Mouse (Mus musculus): ENCODE results near the gene Cnnm2. TPM values are rescaled to one million over a fixed set of nuclear protein-coding genes. Genes with fewer than 3 reads are reported as not detected.

Cnnm2 gene
- total RNA-seq, 4 experiments from 2014 or later, result 35.0 to 47.0 (median 37.1) TPM

- no peak for DNase-seq (ENCODE audit: low spot score in 2 of 2)
Observed at GRCm38 (mm10) chr19:46846056-46846455, 84.7 kb downstream of the Cnnm2 start.

DNA sequence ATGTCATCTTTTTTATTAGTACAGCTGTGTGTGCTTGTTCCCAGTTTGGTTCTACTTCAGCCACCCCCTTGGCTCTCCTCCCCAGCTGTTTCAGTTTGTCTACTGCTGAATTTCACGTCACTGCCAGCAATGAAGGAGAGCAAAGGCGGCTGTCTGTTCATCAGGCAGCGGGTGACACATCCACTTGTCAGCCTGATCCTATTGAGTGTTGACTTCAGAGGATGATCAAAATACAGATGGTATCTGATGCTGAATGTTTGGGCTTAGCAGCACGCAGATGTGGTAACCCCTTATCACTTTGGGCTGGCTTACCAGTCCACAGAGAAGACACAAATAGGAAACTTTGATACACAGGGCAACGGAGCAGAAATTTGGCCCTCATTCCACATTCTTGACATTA is 85.1 kb downstream of the Cnnm2 start:
- DNase-seq (ENCODE audit: low spot score in 2 of 2), result no peak

DNA sequence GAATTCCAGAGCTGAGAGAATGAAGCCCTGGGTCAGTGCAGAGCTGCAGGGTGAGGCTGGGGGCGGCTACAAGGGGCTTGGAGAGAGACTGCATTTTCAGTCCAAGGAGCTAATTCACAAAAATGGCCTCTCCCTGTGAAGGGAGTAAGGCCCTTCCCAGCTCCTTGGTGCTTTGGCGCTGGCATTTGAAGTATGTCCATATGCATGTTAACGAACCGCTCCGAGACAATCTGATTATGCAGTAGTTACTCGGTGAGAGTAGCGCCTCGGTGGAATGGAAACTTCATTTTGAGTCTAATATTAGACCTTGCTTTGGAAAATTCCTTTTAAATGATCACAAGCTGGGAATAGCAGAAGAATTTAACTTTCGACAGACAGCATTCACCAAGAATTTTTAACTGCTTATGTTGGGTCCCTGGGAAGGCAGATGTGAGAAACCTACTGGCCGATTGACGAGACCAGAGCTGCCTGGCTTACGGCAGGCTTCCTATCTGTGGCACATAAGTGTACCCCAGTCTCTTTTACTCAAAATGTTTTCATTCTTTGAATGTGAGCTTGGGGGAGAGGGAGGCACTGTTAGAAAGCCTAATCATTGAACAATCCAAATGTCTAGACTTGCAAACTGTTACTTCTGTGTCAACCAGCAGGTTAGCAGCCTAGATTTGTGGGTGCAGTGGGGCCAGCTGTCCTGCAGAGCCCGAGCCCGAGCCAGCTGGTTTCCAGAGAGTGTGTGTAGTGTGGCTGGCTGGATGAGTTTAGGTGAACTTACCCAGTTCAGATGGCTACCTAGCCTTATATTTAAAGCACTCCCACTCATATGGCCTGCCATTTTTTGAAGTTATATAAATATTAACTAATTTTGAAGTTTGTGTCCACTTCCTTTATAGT is 87.2 kb downstream of the Cnnm2 start:
- DNase-seq (ENCODE audit: low spot score in 2 of 2), result no peak

GRCm38 (mm10) chr19:46849443-46849997 is 88.1 kb downstream of the Cnnm2 start:
- DNase-seq (ENCODE audit: low spot score in 2 of 2), result no peak

DNA sequence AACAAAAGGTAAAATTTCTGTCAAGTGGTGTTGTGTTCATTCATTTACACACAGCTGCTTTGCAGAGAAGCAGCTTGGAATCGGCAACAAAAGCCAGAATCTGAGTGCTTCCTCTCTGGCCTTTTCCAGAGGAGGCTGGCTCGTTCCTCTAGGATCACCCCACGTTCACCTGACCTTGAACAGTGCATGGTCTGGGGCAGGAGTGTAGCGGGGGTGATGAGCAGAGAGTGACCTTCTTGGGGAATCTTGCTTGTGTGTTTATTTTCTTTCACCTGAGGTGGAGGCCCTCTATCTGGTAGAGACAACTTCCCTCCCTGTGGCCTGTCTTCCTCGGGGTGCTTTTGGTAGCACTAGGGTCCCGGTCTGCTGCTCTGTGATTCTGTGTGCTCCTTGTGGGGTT is 94.8 kb downstream of the Cnnm2 start:
- DNase-seq (ENCODE audit: low spot score in 2 of 2), result no peak

DNA sequence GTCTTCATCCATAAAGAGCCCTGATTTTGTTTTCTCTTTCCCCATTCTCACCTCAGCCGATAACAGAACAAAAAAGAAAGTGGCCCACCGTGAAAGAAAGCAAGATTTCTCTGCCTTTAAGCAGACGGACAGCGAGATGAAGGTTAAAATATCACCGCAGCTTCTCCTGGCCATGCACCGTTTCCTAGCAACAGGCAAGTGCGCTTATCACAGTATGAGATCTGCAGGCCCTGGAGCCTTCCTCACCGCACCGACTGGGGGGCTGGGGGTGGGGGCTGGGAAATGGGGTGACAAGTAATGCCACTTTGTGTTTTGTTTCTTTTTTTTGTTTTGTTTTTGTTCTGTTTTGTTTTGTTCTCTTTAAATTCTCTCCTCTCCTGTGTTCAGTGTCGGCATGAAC is 95.4 kb downstream of the Cnnm2 start:
- no peak for DNase-seq (ENCODE audit: low spot score in 2 of 2)

DNA sequence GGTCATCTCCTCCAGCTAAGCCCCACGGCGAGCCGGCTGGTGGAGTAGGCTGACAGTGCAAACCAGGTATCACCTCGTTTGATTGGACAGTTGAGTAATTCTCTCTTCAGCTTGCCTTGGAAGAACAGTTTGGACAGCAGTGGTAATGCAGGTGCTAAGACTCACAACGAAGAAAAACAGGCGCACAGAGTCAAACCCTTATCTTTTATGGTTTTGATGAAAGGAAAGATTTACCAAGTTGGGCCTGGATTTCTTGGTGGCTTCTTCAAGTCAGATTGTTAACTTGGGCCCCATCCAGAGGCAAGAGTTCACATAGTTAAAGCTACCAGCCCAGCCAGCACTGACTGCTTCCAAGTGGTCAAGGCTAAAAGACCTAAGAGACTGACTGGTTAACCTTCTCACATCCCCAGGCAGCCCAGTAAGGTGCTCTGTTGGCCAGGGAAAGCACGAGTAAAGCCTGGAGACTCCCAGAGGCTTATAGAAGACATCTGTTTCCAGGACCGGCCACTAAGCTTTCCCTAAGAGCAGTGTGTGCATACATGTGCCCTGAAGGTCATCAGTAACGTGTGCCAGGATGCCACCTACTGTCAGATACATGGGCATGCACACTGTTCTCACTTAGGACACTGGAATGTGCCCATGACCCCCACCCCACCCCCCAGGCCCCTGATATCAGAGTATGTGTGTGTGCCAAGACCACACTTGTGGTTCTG is 96.0 kb downstream of the Cnnm2 start:
- no peak for DNase-seq (ENCODE audit: low spot score in 2 of 2)

DNA sequence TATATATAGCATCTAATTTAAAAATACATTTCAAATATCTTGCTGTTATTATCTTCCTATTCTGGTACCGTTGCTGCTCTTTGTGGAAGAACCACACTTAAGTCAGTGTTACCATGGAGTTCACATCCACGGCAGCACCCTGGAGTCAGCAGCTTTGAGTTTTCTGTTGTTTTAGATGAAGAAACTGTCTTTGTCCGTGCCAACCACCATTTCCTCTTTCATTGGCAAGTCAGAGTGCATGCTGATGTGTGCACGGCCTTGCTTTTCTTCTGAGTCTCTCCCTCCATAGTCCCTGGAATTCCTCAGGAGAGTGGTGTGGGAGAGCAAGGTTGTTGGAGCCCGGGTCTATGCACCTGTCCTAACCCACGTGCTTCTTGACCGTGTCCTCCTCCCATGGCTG is 96.8 kb downstream of the Cnnm2 start:
- no peak for DNase-seq (ENCODE audit: low spot score in 2 of 2)

DNA sequence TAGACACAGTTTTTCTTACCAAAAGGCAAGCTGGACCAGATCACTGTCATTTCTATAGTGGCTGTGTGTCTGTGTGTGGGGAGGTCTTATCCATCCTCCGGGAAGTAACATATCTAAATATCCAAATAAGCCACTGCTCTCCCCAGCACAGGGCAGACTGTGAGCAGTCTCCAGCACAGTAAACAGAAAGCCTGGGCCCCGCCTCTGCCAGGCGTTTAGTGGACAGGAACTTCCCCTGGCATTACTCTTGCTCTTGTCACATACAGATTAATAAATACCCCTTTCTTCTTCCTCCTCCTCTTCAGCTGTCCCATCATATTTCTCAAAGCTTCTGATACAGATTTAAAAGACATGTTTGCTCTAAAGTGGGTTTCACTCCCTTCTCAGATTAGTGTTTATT is 101.2 kb downstream of the Cnnm2 start:
- no peak for DNase-seq (ENCODE audit: low spot score in 2 of 2)

DNA sequence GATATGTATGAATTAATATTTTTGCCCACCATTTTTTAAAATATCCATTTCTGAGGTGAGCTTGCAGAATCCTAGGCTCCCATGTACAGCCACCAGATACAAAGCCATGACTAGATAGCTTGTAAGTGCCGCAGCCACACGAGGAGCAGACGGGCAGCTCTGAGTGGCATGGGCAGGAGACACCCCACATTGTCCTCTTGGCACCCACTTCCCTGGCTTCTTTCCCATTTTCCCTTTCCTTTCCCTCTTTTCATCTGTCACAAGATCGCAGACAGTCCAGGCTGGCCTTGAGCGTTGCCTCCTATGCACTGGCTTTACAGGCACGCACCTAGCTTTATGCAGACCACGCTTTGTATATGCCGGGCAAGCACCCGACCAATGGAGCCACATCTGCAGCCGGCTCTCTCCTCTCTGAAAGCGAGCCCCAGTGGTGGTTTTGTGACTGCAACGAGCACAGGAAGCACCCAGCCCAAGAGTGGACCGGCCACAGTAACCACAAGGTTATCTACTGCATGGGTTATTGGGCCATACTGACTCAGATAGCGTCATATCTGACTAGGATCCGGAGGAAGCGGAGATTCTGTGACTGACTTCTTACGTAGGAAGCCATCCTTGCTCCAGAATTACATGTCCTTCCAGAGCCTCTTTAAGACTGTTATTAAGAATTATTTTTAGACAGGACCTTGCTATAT is 102.0 kb downstream of the Cnnm2 start:
- DNase-seq (ENCODE audit: low spot score in 2 of 2), result no peak

DNA sequence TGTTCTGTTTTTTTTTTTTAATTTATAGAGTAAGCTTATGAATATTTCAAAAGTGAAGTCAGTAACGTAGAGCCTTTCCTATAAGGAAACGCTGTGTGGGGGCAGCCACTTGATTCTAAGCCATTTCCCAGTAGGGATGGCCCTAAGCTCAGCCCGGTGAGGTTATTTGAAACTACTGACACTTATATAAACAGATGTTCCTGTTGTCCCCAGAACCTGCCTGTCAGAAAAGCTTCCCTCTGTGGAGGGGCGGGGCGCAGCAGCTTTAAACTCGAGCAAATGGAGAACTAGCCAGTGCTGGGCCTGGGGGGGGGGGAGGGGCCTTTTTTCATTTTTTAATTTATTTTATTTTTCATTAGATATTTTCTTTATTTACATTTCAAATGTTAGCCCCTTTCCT is 102.7 kb downstream of the Cnnm2 start:
- DNase-seq (ENCODE audit: low spot score in 2 of 2), result no peak

GRCm38 (mm10) chr19:46864731-46865331 is 103.4 kb downstream of the Cnnm2 start:
- DNase-seq (ENCODE audit: low spot score in 2 of 2), result no peak

DNA sequence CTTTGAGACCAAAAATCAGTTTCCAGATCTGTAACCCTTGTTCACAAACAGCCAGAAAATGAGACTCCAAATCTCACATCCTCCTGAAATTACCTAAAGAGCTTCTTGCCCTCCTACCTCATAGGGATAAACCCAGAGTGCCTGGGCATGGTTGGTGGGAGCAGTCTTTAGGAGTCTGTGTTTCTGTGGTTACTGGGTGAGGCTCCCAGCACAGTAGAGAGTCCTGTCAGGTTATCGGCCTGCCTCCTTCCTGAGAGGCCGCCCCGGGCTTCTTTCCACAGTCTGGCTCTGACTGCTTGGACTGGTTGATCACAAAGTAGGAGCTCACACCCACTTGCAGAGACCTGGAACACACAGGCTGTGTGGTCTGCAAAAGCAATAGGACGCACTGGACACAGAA is 104.0 kb downstream of the Cnnm2 start:
- no peak for DNase-seq (ENCODE audit: low spot score in 2 of 2)

- no peak for DNase-seq (ENCODE audit: low spot score in 2 of 2)
Observed at GRCm38 (mm10) chr19:46869049-46869448, 107.7 kb downstream of the Cnnm2 start.

DNA sequence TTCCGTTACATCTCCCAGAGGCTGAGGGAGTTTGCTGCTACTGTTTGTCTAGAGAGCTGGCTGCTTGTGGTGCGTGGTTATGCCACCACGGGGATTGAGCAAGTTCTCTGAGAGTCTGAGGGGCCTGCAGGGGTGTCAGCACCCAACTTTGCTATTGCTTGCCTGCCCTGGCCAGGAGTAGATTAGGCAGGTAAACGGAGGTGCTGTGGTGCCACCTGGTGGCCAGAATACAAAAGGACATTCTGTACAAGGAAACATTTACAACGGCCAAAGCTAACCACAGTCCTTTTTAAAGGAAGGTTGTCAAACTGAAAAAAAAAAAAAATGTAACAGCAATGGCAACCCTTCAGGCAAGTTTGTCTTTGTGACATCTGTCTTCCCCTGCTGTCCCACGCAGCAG is 108.1 kb downstream of the Cnnm2 start:
- DNase-seq (ENCODE audit: low spot score in 2 of 2), result peak; percentile 54 to 79

GRCm38 (mm10) chr19:46871096-46871495 is 109.7 kb downstream of the Cnnm2 start:
- DNase-seq (ENCODE audit: low spot score in 2 of 2), result no peak

- no peak for DNase-seq (ENCODE audit: low spot score in 2 of 2)
Observed at GRCm38 (mm10) chr19:46871651-46872050, 110.3 kb downstream of the Cnnm2 start.

DNA sequence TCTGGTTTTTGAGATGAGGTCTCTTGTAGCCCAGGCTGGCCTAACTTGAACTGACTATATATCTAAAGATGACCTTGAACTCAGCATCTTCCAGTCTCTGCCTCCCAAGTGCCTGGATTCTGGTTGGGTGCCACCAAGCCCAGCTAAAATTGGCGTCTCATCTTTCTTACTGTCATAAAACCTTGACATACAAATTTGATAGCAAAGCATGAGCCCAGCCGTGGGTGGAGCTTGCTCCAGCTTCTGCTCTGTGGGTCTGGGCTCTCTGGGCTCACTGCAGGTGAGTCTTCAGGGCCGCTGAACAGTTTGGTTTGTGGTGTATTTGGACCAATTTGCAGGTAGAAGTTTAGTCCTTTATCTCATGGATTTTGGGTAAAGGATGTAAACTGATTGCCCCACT is 112.5 kb downstream of the Cnnm2 start:
- DNase-seq (ENCODE audit: low spot score in 2 of 2), result no peak

DNA sequence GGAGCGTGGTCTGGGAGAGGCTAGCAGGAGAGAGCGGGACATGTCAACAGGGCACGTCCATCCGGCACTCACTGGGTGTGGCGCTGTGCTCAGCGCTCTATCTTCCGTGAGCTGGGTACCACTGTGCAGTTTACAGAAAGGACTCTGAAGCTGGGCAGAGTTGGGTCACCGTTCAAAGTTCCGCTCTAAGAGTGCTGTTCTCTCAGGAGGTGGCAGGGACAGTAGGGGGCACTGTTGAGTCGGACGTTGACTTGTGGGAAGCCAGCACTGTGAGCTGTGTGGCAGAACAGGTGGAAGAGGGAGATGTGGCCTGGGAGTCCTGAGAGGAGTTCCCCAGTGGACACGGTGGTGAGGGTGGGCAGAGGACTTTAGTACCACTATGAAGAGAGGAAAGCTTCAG is 114.4 kb downstream of the Cnnm2 start:
- peak; percentile 52 to 80 for DNase-seq (ENCODE audit: low spot score in 2 of 2)

GRCm38 (mm10) chr19:46877886-46878285 is 116.5 kb downstream of the Cnnm2 start:
- no peak for DNase-seq (ENCODE audit: low spot score in 2 of 2)

- DNase-seq (ENCODE audit: low spot score in 2 of 2), result peak in 1 of 2 experiments; percentile 56
Observed at GRCm38 (mm10) chr19:46878346-46878745, 117.0 kb downstream of the Cnnm2 start.

All from left cerebral cortex, adult 8-10 months (tissue).